Mouse (Mus musculus) midbrain, embryonic 10.5 days (tissue): ENCODE results near the gene Ssh3. TPM values are rescaled to one million over a fixed set of nuclear protein-coding genes. Genes with fewer than 3 reads are reported as not detected.
A peak's percentile ranks its signal among the peaks of the same experiment; 100 is the strongest.
"Not testable (repeated sequence)": the region's sequence is repeated elsewhere in the genome, so short reads cannot be mapped to it uniquely, and the experiment has no call there.

Source experiments
- DNase-seq: peaks from one replicate; pipeline ENCODE4 v3.0.0-alpha.2; 2017; ENCODE audit warnings: low spot score
- H3K27ac ChIP-seq: fragments of 300-500 bp; sonication (generic); replicated peaks from 2 replicates; pipeline ENCODE4 v1.5.1; 2016; ENCODE audit warnings: mild to moderate bottlenecking
- H3K27me3 ChIP-seq: fragments of 300-500 bp; sonication (generic); 2 replicates; pipeline ENCODE4 v1.6.1; 2016; ENCODE audit warnings: low read depth, mild to moderate bottlenecking; ENCODE audit not compliant: poor library complexity, severe bottlenecking
- H3K36me3 ChIP-seq: fragments of 300-500 bp; sonication (generic); 2 replicates; pipeline ENCODE4 v1.6.1; 2016; ENCODE audit warnings: mild to moderate bottlenecking, moderate library complexity
- H3K4me1 ChIP-seq: fragments of 300-500 bp; sonication (generic); 2 replicates; pipeline ENCODE4 v1.6.1; 2016
- H3K4me3 ChIP-seq: fragments of 300-500 bp; sonication (generic); 2 replicates; pipeline ENCODE4 v1.5.1; 2016; ENCODE audit warnings: mild to moderate bottlenecking, moderate library complexity
- H3K9me3 ChIP-seq: fragments of 300-500 bp; sonication (generic); replicated peaks from 2 replicates; pipeline ENCODE4 v1.6.1; 2016; ENCODE audit warnings: mild to moderate bottlenecking
- WGBS: fragments of 180-500 bp; shearing (Covaris S2); methylation state at CpG from one replicate; pipeline ENCODE4 v1.1.7; 2016; 5-methylcytosine and 5-hydroxymethylcytosine counted together
- polyA plus RNA-seq: library from polyadenylated mRNA; unstranded; fragments of >200 nt; fragmentation: Nextera tagmentation; extraction: Ambion mirVana; gene quantifications from 2 replicates; pipeline ENCODE4 v1.2.1, GENCODE M21; 2016

Ssh3 gene
- polyA plus RNA-seq, 1 experiment from 2014 or later, result 3.6 TPM

DNA sequence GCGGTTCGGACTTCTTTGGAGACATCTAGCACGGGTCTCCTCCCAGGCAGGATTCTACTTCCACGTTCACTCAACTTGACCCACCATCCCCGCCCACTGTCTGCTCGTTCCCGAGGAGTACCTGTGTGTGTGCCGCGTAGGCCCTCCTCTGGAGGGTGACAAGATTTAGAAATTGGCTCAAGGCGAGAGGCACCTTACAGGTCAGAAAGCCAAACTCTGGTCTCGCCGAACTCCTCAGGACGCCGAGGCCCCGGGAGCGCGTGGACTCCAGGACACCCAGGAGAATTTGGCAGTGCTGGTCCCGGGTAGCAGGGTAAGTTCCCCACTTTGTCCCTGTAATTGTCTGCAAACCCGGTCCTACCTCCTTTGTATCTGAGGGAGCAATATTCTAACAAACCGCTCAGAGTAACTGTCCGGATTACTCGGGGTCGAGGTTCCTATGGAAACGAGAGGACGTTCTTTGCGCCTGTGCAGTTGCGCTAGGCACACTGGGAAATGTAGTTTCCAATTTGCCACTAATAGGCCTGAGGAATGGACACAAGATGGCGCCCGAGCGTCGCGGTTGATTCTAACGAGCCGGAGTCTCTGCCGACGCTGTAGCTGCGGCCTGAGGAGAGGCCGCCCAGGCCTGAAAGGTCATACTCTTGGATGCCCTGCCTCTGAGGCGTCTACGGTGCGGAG lies 11.6 kb downstream of the Ssh3 start:
- Histone ChIP-seq H3K27me3 (peaks cover 10% of the 10 kb centered on the region; the same call in 1 of the 2 replicates), H3K36me3 (no peaks in the 10 kb centered on the region), H3K27ac (peak overlapping the region; percentile 80), H3K4me1 (peaks cover 13% of the 10 kb centered on the region), H3K4me3 (peak overlapping the region; percentile 75), H3K9me3 (no peaks in the 10 kb centered on the region)
- peak; percentile 90 for DNase-seq
- WGBS, result 2% methylated on average over 41 of the region's 41 CpGs

DNA sequence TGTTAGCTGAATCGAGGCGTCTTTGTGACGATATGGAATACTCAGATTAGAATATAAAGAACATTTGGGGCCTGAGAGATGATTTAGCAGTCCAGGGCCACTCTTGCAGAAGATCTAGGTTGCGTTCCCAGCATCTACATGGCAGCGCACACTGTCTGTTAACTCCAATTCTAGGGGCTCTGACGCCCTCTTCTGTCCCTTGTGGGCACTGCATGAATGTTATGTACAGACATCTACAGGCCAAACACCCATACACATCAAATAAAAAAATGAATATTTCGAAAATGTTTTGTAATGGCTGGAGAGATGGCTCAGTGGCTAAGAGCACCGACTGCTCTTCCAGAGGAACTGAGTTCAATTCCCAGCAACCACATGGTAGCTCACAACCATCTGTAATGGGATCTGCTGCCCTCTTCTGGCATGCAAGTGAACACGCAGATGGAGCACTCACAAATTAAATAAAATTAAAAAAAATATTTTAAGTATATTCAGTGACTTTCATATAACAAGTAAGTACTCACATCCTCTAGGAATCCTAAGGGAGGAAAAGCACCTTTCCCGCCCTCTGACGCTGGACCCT lies 13.3 kb downstream of the Ssh3 start:
- Histone ChIP-seq H3K27me3 (peaks cover 10% of the 10 kb centered on the region; the same call in 1 of the 2 replicates), H3K9me3 (no peaks in the 10 kb centered on the region), H3K36me3 (no peaks in the 10 kb centered on the region), H3K4me1 (peaks cover 13% of the 10 kb centered on the region), H3K27ac (no peak overlapping the region), H3K4me3 (no peak overlapping the region)
- no peak for DNase-seq
- 76% methylated on average over 11 of the region's 11 CpGs for WGBS

GRCm38 (mm10) chr19:4254230-4254629 lies 14.8 kb downstream of the Ssh3 start:
- Histone ChIP-seq H3K27me3 (peaks cover 10% of the 10 kb centered on the region; the same call in 1 of the 2 replicates), H3K4me1 (peaks cover 13% of the 10 kb centered on the region), H3K9me3 (no peaks in the 10 kb centered on the region), H3K36me3 (no peaks in the 10 kb centered on the region), H3K4me3 (no peak overlapping the region), H3K27ac (no peak overlapping the region)
- DNase-seq, result no peak
- 84% methylated on average over 7 of the region's 7 CpGs for WGBS

GRCm38 (mm10) chr19:4248683-4249082 lies 20.3 kb downstream of the Ssh3 start:
- H3K9me3 ChIP-seq, DNase-seq, H3K4me1 ChIP-seq, H3K4me3 ChIP-seq, H3K36me3 ChIP-seq, H3K27me3 ChIP-seq, H3K27ac ChIP-seq: not testable (repeated sequence)
- 86% methylated on average over 1 of the region's 1 CpGs for WGBS

- H3K36me3 ChIP-seq, result no peaks in the 10 kb centered on the region
- H3K27me3 ChIP-seq, result no peaks in the 10 kb centered on the region
- H3K4me3 ChIP-seq, result no peak overlapping the region
- no peak for DNase-seq
- 58% methylated on average over 1 of the region's 1 CpGs for WGBS
- no peak overlapping the region for H3K27ac ChIP-seq
- H3K9me3 ChIP-seq, result no peaks in the 10 kb centered on the region
- H3K4me1 ChIP-seq, result no peaks in the 10 kb centered on the region
These were observed 22.0 kb downstream of the Ssh3 start for GRCm38 (mm10) chr19:4247010-4247409.

DNA sequence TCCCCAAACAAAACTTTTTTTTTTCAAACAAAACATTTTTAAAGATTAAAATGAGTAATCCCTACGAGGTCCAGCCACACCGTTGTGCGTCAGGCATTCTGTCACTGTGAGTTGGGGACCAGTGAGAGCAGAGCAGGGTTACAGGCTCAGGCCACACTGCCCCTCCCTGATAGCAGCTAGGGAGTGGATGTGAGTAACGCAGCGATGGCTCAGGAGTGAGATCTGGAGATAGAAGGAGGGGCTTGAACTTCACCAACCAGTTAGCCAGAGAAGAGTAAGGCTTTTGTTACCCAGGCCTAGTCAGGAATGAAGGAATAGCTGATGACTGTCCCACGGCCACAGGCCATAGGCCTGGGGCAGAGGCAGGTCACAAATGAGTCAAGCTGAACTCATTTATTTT lies 24.2 kb downstream of the Ssh3 start:
- H3K36me3 ChIP-seq, result no peaks in the 10 kb centered on the region
- H3K9me3 ChIP-seq, result no peaks in the 10 kb centered on the region
- no peak for DNase-seq
- H3K27me3 ChIP-seq, result no peaks in the 10 kb centered on the region
- H3K4me3 ChIP-seq, result no peak overlapping the region
- no peak overlapping the region for H3K27ac ChIP-seq
- 87% methylated on average over 6 of the region's 6 CpGs for WGBS
- H3K4me1 ChIP-seq, result no peaks in the 10 kb centered on the region

- H3K9me3 ChIP-seq, result no peaks in the 10 kb centered on the region
- H3K4me1 ChIP-seq, result no peaks in the 10 kb centered on the region
- no peaks in the 10 kb centered on the region for H3K27me3 ChIP-seq
- DNase-seq, result no peak
- H3K36me3 ChIP-seq, result no peaks in the 10 kb centered on the region
- H3K4me3 ChIP-seq, result no peak overlapping the region
- no peak overlapping the region for H3K27ac ChIP-seq
- whole genome bisulfite sequencing, result 71% methylated on average over 3 of the region's 3 CpGs
These were observed 26.6 kb downstream of the Ssh3 start for GRCm38 (mm10) chr19:4242416-4242815.

- Histone ChIP-seq H3K27me3 (no peaks in the 10 kb centered on the region), H3K4me3 (no peak overlapping the region), H3K27ac (no peak overlapping the region), H3K4me1 (no peaks in the 10 kb centered on the region; the same call in 1 of the 2 replicates), H3K36me3 (no peaks in the 10 kb centered on the region), H3K9me3 (no peaks in the 10 kb centered on the region)
- no peak for DNase-seq
- WGBS, result 64% methylated on average over 8 of the region's 8 CpGs
These were observed 28.7 kb downstream of the Ssh3 start for GRCm38 (mm10) chr19:4240247-4240668.

GRCm38 (mm10) chr19:4234548-4234947 lies 34.4 kb downstream of the Ssh3 start:
- Histone ChIP-seq H3K4me1 (peaks cover 16% of the 10 kb centered on the region), H3K27ac (no peak overlapping the region), H3K36me3 (no peaks in the 10 kb centered on the region), H3K27me3 (peaks cover 11% of the 10 kb centered on the region), H3K9me3 (no peaks in the 10 kb centered on the region), H3K4me3 (no peak overlapping the region)
- 82% methylated on average over 4 of the region's 4 CpGs for WGBS
- DNase-seq, result no peak

GRCm38 (mm10) chr19:4232651-4233050 lies 36.3 kb downstream of the Ssh3 start:
- no peak overlapping the region for H3K27ac ChIP-seq
- peaks cover 19% of the 10 kb centered on the region for H3K4me1 ChIP-seq
- WGBS, result 78% methylated on average over 7 of the region's 7 CpGs
- no peaks in the 10 kb centered on the region for H3K9me3 ChIP-seq
- no peaks in the 10 kb centered on the region for H3K36me3 ChIP-seq
- H3K4me3 ChIP-seq, result peak overlapping the region; percentile 78; the same call in 1 of the 2 replicates
- H3K27me3 ChIP-seq, result peaks cover 23% of the 10 kb centered on the region
- DNase-seq, result no peak

- Histone ChIP-seq H3K9me3 (no peaks in the 10 kb centered on the region), H3K27ac (peak overlapping the region; percentile 86), H3K4me3 (peak overlapping the region; percentile 78), H3K4me1 (peaks cover 19% of the 10 kb centered on the region), H3K36me3 (no peaks in the 10 kb centered on the region), H3K27me3 (peaks cover 27% of the 10 kb centered on the region)
- no peak for DNase-seq
- 82% methylated on average over 2 of the region's 2 CpGs for WGBS
These were observed 36.8 kb downstream of the Ssh3 start for GRCm38 (mm10) chr19:4232186-4232572.

GRCm38 (mm10) chr19:4231253-4232185 lies 37.5 kb downstream of the Ssh3 start, which contains the start of gene Pold4:
Gene Pold4 (plus strand): TSS chr19:4231899.
- no peaks in the 10 kb centered on the region for H3K9me3 ChIP-seq
- H3K4me1 ChIP-seq, result peaks cover 19% of the 10 kb centered on the region
- WGBS, result 12% methylated on average over 26 of the region's 26 CpGs
- peak within 1 kb of the TSS; percentile 86 for H3K27ac ChIP-seq
- peaks cover 32% of the 10 kb centered on the region for H3K27me3 ChIP-seq
- peak within 1 kb of the TSS; percentile 78 for H3K4me3 ChIP-seq
- no peaks in the 10 kb centered on the region for H3K36me3 ChIP-seq
- DNase-seq, result peak; percentile 92
